Mouse (Mus musculus) gastrocnemius, adult 8-10 months (tissue): Measurements from ENCODE around the gene Atp8a2. TPM values are rescaled to one million over a fixed set of nuclear protein-coding genes. Genes with fewer than 3 reads are reported as not detected.
"Not testable (repeated sequence)": the region's sequence is repeated elsewhere in the genome, so short reads cannot be mapped to it uniquely, and the experiment has no call there.

ENCODE experiments used
- DNase-seq, 2 experiments: peaks; one replicate each; pipeline ENCODE4 v3.0.0; 2022; ENCODE audit warnings: low spot score in 2 of 2
- total RNA-seq, 4 experiments: library from RNA; stranded (reverse); gene quantifications; 2 replicates each; pipeline ENCODE4 v1.2.4; 2022

Atp8a2 gene
- total RNA-seq, 4 experiments from 2014 or later = 0.38 to 0.51 (median 0.42) TPM

DNA sequence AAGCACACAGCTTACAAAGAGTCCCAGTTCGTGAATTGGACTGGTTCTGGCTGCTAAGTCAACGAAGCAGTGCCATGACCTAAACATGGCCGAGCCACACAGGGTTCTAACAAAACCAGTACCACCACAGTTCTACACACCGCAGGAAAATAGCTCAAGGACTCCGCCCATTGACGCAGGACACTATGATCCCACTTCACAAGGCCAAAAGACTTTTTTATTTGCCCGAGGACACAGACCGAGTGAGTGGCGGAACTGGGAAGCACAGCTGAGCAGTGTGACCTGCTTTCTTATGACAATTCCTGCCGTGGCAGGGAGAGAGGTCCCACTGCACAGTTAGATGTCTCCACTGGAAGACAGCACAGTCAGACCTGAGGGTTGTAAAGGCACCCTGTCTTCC, 548.4 kb downstream of the Atp8a2 start:
- DNase-seq = no peak

DNA sequence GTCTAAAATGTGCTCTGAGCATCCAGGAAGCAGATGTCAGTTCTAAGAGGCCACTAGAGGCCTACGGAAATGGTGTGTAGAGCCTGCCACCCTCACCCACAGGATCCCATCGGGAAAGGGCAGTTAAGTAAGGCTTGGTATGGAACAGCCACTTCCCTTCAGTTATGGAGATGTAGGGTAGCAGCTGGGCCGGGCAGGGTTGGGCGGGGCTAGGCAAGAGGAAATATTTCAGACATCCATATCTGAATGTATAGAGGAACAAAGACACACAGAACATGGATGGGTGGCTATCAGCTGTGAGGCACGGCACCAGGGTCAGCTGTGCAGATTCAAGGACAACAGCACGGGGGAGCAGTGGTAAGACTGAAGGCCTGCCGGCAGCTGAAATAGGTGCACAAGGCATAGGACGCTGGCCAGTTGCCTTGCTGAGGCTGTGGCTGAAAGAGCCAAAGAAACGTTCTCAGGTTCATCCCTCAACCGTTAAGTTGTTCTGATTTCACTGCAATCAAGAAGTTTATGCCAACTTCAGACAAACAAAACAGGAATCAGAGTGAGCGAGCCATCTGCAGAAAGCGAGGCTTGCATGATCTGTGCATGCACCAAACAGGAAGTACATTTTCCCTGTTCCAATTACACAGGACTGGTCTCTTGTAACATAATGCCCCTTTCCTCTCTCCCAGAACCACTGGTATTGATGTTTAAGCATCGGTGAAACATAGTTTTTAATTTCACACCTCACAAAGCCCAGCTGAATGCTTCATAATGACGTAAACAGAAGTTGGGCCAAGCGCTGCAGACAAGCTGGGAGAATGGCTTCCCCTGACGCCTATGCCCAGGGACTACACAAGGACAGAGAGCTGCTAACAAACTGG, 549.9 kb downstream of the Atp8a2 start:
- DNase-seq = no peak

DNA sequence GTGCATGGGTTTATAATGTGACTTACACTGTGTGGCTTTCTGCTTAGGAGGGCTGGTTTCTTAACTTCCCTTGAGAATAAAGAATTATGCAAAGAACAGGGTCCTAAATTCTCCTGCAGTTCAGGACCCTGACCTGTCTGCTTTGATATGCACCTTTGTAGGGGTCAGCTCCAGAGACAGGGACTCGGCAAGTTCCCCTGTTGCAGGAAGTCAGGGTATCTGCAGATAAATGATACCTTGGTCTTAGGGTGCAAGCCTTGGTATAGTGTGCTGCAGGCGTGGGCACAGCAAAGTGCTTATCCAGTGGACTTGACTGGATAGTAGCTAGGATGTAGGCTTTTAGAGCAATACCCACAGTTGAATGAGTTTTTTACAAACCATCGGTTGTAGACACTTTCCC, 552.1 kb downstream of the Atp8a2 start:
- DNase-seq = no peak

DNA sequence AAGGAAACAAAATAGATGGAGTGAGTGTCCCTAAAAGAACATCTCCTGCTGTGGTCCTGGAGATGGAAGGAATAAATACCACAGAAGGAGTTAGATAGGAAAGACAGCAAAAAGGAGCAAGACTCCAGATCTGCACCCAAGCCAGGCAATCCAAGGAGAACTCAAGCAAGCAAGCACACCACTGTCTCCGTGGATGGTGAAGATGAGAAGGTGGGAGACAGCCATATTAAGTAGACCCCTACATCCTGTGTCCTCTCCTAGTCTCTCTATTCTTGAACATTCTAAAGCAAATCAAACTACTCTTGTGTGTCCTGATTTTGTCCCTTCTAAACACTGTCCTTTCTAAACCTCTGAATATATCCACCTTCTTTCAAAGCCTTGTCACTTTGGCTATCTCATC, 552.8 kb downstream of the Atp8a2 start:
- no peak for DNase-seq

DNA sequence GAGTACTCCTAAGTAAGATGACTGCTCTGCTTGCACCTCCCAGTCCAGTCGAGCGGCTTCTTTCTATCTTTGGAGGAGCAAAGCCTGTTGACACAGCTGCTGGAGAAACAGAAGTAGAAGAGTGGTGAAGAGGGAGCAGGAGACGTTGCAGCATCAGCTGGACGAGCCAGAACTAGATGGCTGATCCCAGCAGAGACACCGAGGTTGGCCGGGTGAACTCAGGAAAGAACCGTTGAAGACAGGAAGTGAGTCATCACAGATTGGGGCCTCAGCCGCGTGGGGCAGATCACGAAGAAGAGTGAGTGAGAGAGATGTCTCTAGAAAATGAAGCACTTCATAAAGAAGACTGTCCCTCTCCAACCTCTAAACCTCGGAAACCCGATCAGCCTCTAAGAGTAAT, 553.4 kb downstream of the Atp8a2 start:
- DNase-seq = no peak

DNA sequence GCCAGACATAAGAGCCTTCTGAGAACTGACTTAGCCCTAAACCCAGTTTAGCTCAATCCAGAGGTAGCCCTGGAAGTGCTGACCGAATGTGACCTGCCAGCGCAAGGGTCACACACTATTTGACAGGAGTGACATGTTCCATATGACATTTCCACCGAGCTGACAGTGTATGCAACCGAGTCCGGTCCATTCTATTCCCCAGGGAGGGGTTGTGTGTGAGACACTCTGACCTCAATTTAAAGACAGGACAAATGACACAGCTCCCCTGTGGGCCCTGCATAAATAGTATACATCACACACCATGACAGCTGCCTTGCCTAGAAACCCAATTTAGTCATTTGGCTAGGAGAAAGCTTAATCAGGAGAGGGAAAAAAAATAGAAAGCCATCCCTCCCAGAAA, 555.1 kb downstream of the Atp8a2 start:
- DNase-seq = no peak

DNA sequence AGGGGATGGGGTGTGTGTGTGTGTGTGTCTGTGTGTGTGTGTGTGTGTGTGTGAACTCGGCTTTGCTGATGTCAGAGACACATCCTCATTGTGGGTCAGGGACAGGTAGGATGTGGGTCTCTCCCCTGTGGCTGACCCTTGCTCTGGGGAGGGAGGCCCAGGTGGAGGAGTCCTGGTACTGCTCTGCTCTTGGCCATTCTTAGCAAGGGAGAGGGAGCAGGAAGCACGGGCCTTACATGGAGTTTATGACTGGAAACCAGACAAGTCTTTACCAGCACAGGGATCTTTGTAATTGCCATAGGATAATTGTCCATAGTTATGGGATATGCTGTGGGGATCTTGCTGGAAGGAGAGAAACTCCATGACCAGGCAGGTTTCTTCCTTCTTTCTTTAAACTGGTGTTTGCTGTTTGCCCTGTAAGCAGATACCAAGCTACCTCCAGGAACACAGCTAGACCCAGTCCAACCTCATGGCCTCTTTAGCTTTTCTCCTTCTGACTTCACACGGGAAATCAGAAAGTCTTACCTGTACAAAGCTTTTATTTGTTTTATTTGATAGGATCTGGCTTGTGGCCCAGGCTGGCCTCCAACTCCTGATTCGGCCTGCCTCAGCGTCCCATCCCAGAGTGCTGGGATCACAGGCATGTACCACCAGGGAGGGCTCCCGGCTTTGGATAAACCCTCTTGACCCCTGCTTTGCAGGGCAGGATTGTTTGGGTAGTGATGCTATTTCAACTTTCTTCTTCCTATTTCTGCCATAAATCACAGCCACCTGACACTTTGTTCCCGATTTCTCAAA, 557.9 kb downstream of the Atp8a2 start:
- no peak for DNase-seq

DNA sequence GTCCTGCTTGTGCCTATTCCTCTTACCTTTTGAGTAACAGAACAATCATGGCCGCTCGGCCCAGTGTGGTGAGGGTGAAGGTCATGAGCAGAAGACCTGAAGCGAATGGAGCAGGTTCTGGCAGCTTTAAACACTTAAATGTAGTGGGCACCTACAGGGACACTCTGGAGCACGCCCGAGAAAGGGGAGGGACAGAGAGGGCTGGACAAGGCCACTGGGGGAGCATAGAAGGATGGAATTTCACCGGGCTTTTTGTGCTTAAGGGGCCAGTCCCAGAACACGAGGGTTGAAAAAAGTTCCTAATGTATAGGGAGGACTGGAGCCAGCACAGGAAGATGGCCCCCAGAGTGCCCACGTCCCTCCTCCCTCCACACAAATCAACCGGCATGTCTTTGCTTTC, 563.0 kb downstream of the Atp8a2 start:
- DNase-seq = no peak

DNA sequence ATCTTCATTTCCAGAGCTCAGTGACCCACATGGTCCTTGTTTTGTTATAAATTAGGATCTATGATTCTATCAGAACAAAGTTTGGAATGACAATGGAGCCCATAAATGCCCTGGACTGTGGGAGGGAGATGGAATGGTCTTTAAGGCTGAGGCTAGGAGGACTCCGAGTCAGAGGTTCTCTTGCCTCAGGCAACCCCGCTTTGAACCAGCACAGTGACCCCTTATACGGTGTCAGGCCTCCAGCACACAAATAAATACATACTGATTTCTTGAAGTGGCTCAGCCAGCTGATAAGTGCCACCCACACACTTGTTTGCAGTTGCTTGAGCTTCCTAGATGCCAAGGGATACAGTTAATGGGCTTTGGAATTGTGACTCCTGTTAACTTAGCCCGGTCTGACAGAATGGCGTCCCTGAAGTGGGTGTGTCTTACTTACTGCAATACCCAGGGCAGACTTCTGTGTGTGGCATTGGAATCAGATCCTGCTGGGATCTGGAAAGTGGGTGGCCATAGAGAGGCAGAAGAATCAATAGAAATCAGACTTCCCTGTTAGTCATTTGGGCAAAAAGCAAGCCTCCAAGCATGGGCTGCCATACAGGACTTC, 563.6 kb downstream of the Atp8a2 start:
- no peak for DNase-seq

DNA sequence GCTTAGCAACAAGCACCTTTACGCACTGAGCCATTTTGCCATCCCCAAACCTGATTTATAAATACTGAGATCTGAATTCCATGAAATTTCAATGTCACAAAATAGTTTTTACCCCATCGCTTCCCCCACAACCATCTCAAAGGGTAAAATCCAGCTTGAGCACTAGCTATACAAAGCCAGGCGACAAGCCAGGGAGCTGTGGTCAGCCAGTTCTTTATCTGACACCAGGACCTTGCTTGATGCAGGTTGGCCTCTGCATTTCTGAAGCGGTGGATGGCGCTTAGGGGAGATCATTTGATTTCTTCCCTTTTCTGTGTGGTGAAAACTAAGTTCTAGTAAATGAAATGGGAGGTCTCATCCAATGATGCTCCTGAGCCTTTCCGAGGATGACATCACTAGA, 564.9 kb downstream of the Atp8a2 start:
- DNase-seq = no peak

DNA sequence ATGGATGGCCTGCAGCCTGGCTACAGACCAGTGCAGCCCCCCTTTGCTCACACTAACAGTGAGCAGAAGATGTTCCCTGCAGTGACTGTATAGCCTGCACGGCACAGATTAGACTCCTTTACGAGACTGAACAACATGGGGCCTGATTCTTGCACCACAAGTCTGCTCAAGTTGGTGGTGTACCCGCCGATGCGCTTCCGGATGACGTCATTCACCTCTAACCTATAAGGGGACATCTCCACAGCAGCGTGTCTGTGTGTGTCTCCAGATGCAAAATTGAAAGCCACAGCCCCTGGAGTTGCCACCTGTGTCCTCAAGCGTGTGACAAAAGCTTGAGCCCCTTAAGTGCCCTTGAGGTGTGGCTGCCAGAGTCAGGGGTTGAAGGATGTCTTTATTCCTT, 566.9 kb downstream of the Atp8a2 start:
- DNase-seq = no peak

DNA sequence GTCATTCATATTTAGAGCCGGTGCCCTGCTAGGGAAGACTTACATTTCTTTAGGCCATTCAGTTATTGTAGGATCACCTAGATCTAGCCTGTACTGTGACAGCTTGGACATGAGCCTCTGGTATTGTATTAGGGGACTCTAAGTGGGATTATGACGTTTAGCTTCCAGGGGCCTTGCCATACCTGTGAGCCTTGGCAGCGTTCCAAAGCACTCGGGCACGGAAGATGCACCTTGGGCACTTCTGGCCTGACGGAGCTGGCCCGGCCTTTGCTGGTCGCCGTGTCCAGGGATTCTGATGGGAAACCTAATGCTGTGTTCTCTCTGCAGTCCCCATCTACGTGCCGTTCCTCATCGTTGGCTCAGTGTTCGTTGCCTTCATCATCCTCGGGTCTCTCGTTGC, 567.7 kb downstream of the Atp8a2 start:
- DNase-seq = no peak

DNA sequence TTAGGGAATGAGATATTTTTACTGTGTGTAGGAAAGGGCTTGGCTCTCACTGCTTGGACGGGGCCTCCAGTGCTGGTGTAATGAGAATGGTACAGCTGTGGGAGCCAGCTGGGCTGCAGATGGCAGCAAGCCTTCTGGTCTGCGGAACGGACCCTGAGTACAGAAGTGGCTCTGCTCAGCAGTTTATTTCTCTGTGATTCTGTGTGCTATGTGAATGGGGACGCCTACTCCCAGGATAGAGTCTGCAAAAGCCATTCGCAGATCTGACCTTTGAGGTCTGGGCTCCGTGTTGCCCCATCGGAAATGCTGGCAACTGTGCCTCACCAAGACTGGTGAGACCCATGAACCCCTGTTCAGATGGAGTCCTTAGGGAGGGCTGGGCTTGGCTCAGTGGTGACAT, 569.2 kb downstream of the Atp8a2 start:
- no peak for DNase-seq

DNA sequence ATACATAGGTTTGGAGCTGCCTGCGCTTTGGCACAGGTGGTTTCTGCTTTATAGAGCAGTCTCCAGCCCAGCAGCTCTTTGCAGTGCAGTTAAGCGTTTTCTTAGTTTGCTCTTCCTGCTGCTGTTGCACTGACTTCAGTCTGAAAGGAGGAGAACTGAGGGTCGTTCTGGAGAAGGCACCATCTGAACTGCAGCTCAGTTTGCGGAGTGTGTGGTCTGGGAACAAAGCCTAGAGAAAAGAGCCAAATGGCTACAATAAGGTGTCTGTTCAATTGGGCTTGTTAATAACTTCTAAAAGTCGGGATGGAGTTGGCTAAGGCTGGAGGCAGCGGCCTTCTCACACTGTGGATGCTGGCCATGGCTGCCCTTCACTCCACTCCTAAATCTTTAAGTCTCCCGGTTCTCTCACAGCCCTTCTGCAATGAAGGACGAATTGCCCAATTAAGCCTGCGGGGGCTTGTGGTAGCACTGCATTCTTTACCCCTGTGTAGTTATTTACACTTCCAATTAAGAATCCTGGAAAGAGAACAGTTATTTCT, 569.8 kb downstream of the Atp8a2 start:
- DNase-seq = no peak

DNA sequence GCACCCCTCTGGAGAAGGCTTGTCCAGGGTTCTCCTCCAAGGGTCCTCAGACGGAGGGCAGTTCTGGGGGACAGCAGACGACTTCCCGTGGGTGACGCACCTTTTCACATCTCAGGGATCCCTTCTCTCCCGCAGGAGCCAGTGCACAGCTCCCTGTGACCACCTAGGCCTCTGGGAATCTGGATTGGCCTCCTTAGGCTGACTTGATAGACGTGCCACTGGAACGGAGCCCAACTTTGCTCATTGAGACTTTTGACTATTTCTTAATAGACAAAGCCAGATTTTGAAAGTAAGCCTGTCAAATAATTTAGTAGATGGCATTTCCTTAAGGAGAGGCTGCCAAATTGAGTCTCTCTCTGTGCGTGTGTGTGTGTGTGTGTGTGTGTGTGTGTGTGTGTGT, 570.3 kb downstream of the Atp8a2 start:
- DNase-seq = no peak

DNA sequence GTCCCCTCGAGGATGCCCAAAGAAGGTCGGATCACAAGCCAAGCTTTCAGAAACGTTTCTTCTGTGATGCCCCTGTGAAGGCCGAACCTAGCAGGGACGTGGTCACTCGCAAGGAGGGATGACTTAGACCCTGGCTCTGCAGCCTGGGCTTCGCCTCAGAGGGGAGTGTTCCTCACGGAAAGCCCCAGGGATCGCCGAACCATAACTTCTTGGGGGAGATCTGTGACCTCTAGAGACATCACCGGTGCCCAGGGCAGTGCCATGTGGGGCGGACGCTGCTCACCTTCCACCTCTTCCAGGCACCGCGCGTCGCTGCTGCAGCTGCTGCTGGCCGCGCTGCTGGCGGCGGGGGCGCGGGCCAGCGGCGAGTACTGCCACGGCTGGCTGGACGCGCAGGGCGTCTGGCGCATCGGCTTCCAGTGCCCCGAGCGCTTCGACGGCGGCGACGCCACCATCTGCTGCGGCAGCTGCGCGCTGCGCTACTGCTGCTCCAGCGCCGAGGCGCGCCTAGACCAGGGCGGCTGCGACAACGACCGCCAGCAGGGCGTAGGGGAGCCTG, 571.1 kb downstream of the Atp8a2 start:
- peak in 1 of 2 experiments; percentile 38 for DNase-seq

DNA sequence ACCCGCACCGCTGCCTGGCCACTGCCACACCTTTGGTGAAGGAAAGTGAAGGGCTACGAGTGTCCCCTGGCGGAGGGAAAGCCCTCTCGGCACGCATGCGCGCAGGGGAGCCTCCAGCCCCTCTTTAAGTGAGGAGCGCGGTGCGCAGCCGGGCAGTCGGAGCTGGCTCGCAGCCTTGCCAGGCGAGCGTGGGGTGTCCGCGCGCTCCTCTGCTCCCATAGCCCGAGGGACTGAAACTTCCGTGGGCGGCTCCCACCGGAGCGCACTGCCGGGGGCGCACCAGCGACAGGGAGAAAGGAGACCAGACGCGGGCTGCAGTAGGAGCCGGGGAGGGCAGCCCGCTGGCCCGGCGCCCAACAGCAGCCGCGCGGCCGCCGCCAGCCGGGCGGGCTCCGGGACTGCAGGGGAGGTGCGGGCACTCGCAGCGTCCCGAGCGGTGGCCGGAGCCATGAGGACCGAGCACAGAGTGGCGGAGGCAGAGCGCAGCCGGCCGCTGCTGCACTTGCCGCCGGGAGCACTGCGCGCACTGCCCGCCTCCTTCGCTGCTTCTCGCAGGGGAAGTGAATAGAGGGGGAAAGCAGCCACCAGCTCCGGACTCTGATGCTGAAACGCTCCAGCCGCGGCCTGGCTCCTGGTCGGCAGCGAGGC, 571.7 kb downstream of the Atp8a2 start, which contains the start of gene Shisa2:
Gene Shisa2 (plus strand): TSS at position 151 of the 648 bp plus-strand sequence.
- DNase-seq = peak; percentile 75 to 83

DNA sequence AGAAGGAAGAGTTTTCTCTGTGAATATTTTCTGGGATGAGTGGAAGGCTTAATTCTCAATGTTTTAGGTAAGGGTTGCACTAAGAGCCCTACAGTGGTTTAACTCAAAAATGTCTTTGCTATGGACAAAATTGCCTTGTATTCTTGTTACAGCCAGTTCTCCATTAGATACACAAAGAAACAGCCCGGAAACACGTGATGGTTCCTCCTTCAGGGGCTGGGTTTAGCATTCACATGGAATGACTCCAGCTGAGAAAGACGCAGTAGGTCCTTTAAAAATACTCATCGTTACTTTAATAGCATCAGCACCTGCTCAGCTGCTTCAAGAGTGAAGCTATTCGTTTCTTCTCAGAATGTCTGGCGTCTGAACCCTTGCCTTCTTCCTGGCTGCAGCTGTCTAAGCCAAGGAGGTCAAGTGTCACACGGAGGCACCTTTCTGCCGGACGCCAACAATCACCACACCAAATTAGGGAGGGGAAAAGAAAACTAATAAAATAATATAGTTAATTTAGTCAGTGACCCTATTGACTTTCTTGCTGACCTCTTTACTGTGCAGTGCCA, 572.6 kb downstream of the Atp8a2 start:
- DNase-seq = peak in 1 of 2 experiments; percentile 46

DNA sequence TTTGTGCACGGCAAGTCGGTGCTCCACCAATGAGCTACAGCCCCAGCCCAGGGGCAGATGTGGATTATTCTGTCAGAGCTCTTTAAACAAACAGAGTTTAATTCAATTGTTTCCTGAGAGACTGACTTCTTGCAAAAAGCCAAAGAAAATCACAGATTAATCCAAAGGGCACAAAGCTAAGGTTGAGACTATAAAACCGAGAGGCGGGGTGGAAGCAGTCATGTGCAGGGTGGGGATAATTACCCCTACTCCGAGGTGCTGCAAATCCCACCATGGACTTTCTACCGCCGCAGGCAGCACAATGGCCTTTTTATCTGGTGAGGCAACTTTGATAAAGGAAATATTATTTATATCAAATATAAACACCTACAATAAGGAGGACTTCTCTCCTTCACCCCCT, 580.2 kb downstream of the Atp8a2 start:
- no peak for DNase-seq

DNA sequence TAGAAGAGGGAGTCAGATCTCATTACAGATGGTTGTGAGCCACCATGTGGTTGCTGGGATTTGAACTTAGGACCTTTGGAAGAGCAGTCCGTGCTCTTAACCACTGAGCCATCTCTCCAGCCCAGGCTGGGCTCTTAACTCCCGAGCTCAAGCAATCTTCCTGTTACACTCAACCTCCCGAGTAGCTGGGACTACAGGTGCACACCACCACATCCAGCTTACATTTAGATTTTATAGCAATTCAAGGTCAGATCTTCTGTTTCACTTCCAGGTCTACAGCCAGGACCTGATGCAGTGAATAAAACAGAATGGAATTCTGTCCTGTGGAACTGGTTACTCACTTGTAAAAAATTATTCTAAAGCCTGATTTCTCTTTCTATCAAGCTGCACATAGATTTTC, 582.8 kb downstream of the Atp8a2 start:
- not testable (repeated sequence) for DNase-seq
